ENCODE assay signal across 9 mouse cellular contexts in the genomic region with DNA sequence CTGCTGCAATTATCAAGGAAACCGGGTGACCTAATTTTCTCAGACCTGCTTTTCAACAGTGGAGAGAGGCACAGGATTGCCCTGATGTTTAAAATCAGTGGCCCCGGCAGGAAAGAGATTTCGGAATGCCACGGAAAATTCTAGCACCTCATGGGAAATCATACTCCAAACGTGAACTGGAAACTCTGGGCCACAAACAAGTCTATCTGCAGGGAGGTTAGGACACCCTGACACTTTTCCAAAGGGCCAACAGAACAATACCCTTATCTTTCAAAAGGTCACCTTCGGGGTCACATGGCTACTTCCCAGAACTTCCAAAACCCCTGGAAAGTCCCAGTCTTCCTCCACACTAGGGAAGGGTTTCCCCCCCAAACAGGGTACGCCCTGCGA. TPM values are rescaled to one million over a fixed set of nuclear protein-coding genes. Genes with fewer than 3 reads are reported as not detected.
A peak's percentile ranks its signal among the peaks of the same experiment; 100 is the strongest.
DNase-seq lines count a peak whose midpoint lies in the region; ATAC-seq and TF ChIP-seq lines count a peak whose summit lies in the region.
"Had no signal": no experiment of that assay in that cellular context is flagged by ENCODE, and none has a peak within 500 bp of the region (broad histone marks: within the 10 kb centered on the region; RNA-seq: fewer than 3 reads in every experiment).

No protein-coding gene starts in this region.

- no peak for DNase-seq in kidney, postnatal 14 days
- DNase-seq in heart, embryonic 10.5 days (ENCODE audit: low spot score) = no peak
- DNase-seq in adrenal gland, postnatal 25 days = no peak
- no peak for DNase-seq in thymus, postnatal 36 days

- H3K4me3 ChIP-seq in kidney, embryonic 16.5 days (ENCODE audit: low read length) = no peak overlapping the region
- peak overlapping the region; percentile 35; the same call in 1 of the 2 replicates for H3K4me3 ChIP-seq in bone marrow macrophage, adult 2 months (ENCODE audit: insufficient read depth, low read length)
- peak overlapping the region; percentile 33 for H3K4me3 ChIP-seq in heart, embryonic 10.5 days
- H3K4me3 ChIP-seq in liver, embryonic 12.5 days = no peak overlapping the region

- H3K4me2 ChIP-seq in kidney, embryonic 16.5 days (replicated peaks; ENCODE audit: low read depth, low read length) = peak overlapping the region; percentile 24; the same call in 1 of the 2 replicates
- peak overlapping the region; percentile 47 for H3K4me2 ChIP-seq in liver, embryonic 12.5 days

- H3K4me1 ChIP-seq in kidney, embryonic 16.5 days (ENCODE audit: insufficient read depth, low read length) = peaks cover 21% of the 10 kb centered on the region
- peaks cover 66% of the 10 kb centered on the region for H3K4me1 ChIP-seq in bone marrow macrophage, adult 2 months (ENCODE audit: control insufficient read depth, insufficient read depth, low read length)
- H3K4me1 ChIP-seq in heart, embryonic 10.5 days = peaks cover 67% of the 10 kb centered on the region
- H3K4me1 ChIP-seq in liver, embryonic 12.5 days = peaks cover 99% of the 10 kb centered on the region

- 67% methylated on average over 8 of the region's 8 CpGs for WGBS in kidney, embryonic 16.5 days
- 40% methylated on average over 8 of the region's 8 CpGs for WGBS in heart, embryonic 10.5 days
- WGBS in liver, embryonic 12.5 days (ENCODE audit: insufficient replicate concordance) = 41% methylated on average over 8 of the region's 8 CpGs

- H3K27me3 ChIP-seq in kidney, embryonic 16.5 days (ENCODE audit: insufficient read depth, low read length) = no peaks in the 10 kb centered on the region
- peaks cover 11% of the 10 kb centered on the region; the same call in 1 of the 2 replicates for H3K27me3 ChIP-seq in heart, embryonic 10.5 days (ENCODE audit: insufficient read depth, poor library complexity, severe bottlenecking)
- no peaks in the 10 kb centered on the region for H3K27me3 ChIP-seq in liver, embryonic 12.5 days (replicated peaks)

- no peak for TF ChIP-seq CTCF in bone marrow macrophage, adult 2 months (IDR thresholded peaks at IDR 0.05; ENCODE audit: low read depth, low read length)

- H3K9me3 ChIP-seq in kidney, embryonic 16.5 days (ENCODE audit: low read length) = no peaks in the 10 kb centered on the region
- no peaks in the 10 kb centered on the region for H3K9me3 ChIP-seq in heart, embryonic 10.5 days
- H3K9me3 ChIP-seq in liver, embryonic 12.5 days (replicated peaks) = no peaks in the 10 kb centered on the region
- H3K9me3 ChIP-seq: G1E had no signal

- no peak overlapping the region for H3K9ac ChIP-seq in kidney, embryonic 16.5 days (replicated peaks; ENCODE audit: low read length)
- no peak overlapping the region for H3K9ac ChIP-seq in liver, embryonic 12.5 days

- no peak for TF ChIP-seq POLR2A in bone marrow macrophage, adult 2 months (IDR thresholded peaks at IDR 0.05; ENCODE audit: borderline replicate concordance, low read depth, low read length)

- no peaks in the 10 kb centered on the region; the same call in 1 of the 2 replicates for H3K36me3 ChIP-seq in kidney, embryonic 16.5 days (ENCODE audit: insufficient read depth, low read length)
- H3K36me3 ChIP-seq in heart, embryonic 10.5 days = 0 out of 2 replicates have a peak, but pooled peaks cover 3% of the 10 kb centered on the region
- peaks cover 8% of the 10 kb centered on the region for H3K36me3 ChIP-seq in liver, embryonic 12.5 days

- no peak for ATAC-seq in kidney, embryonic 16.5 days (ENCODE audit: low FRiP score, low TSS enrichment)
- ATAC-seq in liver, embryonic 12.5 days = no peak
- no peak for ATAC-seq in erythroid progenitor cell, adult 5-6 weeks (replicated peaks; ENCODE audit: low FRiP score, poor library complexity, severe bottlenecking)

- H3K27ac ChIP-seq in kidney, embryonic 16.5 days (ENCODE audit: low read length) = no peak overlapping the region
- H3K27ac ChIP-seq in bone marrow macrophage, adult 2 months (ENCODE audit: insufficient read depth, low read depth, low read length) = peak overlapping the region; percentile 20
- H3K27ac ChIP-seq in heart, embryonic 10.5 days = peak overlapping the region; percentile 71
- H3K27ac ChIP-seq in liver, embryonic 12.5 days = peak overlapping the region; percentile 60

RNA-seq across cellular contexts. Expression of a gene that starts 12.8 kb away (rescaled TPM):
- 24.1 and 24.5 TPM in 2 replicates for polyA plus RNA-seq in kidney, embryonic 16.5 days (2015; fragmentation: Nextera tagmentation; extraction: Ambion mirVana)
- polyA plus RNA-seq in bone marrow macrophage, adult 2 months (2012; ENCODE audit: insufficient read depth, insufficient read length, missing spikeins) = 70.9 and 82.6 TPM in 2 replicates
- polyA plus RNA-seq in heart, embryonic 10.5 days (2016; fragmentation: Nextera tagmentation; extraction: Ambion mirVana) = 15.6 and 16.4 TPM in 2 replicates
- polyA plus RNA-seq in liver, embryonic 12.5 days (2016; fragmentation: Nextera tagmentation; extraction: Ambion mirVana) = 20.9 and 21.3 TPM in 2 replicates
- 4.2 and 12.6 TPM in 2 replicates for total RNA-seq in erythroid progenitor cell, adult 5-6 weeks (2015; ENCODE audit: low replicate concordance)
- 5.9 and 7.3 TPM in 2 replicates for total RNA-seq in erythroid progenitor cell, adult 5-6 weeks (2017; ENCODE audit: low replicate concordance)
- total RNA-seq in adrenal gland, postnatal 25 days (2021) = 31.0 and 35.5 TPM in 2 replicates

RNA-seq across cellular contexts. Expression of a gene that starts 51.0 kb away (rescaled TPM):
- 17.7 and 21.8 TPM in 2 replicates for polyA plus RNA-seq in kidney, embryonic 16.5 days (2015; fragmentation: Nextera tagmentation; extraction: Ambion mirVana)
- polyA plus RNA-seq in bone marrow macrophage, adult 2 months (2012; ENCODE audit: insufficient read depth, insufficient read length, missing spikeins) = 13.4 and 14.1 TPM in 2 replicates
- polyA plus RNA-seq in heart, embryonic 10.5 days (2016; fragmentation: Nextera tagmentation; extraction: Ambion mirVana) = 4.0 and 8.2 TPM in 2 replicates
- polyA plus RNA-seq in liver, embryonic 12.5 days (2016; fragmentation: Nextera tagmentation; extraction: Ambion mirVana) = 5.0 and 7.8 TPM in 2 replicates
- total RNA-seq in erythroid progenitor cell, adult 5-6 weeks (2015; ENCODE audit: low replicate concordance) = 1.7 TPM in 1 of 2 replicates, not detected in the other
- 0.90 TPM in 1 of 2 replicates, not detected in the other for total RNA-seq in erythroid progenitor cell, adult 5-6 weeks (2017; ENCODE audit: low replicate concordance)
- 196 and 358 TPM in 2 replicates for total RNA-seq in adrenal gland, postnatal 25 days (2021)

Comparison
In these comparisons a context has a peak if more than half of its experiments do, and no peak if none do; other contexts are left out.
1. H3K4me3 ChIP-seq: peak in bone marrow macrophage, adult 2 months (single experiment) and heart, embryonic 10.5 days (single experiment); none in kidney, embryonic 16.5 days (single experiment) and liver, embryonic 12.5 days (single experiment).